Mouse (Mus musculus): ENCODE measurements around the gene Ell3.

DNA sequence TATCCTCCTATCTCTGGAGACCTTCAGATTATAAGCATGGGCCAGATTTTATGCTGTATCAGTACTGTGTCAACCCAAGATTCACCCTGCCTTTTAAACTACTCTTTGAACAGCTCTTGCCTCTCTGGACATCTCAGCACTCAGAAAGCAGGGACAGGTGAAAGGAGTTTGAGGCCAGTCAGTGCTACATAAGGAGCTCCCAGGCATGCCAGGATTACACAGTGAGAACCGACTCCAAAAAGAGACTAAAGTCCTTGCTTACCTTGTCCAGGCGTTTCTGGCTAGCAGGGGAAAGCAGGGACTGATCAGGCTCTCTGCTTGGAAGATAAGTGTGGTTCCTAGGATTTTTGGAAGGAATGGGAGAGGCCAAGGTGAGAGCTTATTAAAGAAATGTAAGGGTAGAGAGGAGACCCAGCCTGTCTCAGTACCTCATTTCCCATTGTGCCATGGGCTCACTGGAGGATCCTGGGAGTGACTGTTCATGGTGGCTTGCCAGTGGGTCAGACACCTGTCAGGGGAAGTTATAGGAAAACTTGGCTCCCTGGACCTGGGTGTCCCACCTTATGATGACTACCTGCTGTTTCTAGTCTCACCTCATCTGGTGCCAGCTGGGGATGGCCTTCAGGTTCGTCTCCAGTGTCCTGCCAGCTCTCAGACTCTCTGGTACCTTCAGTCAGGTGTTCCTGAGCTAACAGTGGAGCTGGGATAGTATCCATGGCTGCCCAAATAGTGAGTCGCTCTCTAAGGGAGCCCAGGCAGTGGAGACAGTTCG is 3.1 kb downstream of the Ell3 start:
- TF ChIP-seq TAL1 (conservative IDR thresholded peaks at IDR 0.05; ENCODE audit: low read depth, low read length) (no peak), CTCF (IDR thresholded peaks at IDR 0.05; ENCODE audit: low read depth, low read length) (no peak), GATA1 (IDR thresholded peaks at IDR 0.05; ENCODE audit: borderline replicate concordance, low read length) (no peak), GATA2 (IDR thresholded peaks at IDR 0.05; ENCODE audit: borderline replicate concordance, low read depth, low read length) (no peak)
